Mouse (Mus musculus): ENCODE measurements at regions not wholly inside any gene's neighbourhood (a gene's known extent, or its start where the extent isn't known, plus 50 kb on each side); places are given as distances from the start of the nearest gene placed in this dataset.

GRCm38 (mm10) chr1:137374641-137375040 lies 414.4 kb upstream of the Nr5a2 start:
- no peak for DNase-seq

GRCm38 (mm10) chr1:137373509-137374420 lies 413.5 kb upstream of the Nr5a2 start:
- no peak for DNase-seq

GRCm38 (mm10) chr1:137372236-137372635 lies 412.0 kb upstream of the Nr5a2 start:
- DNase-seq = no peak

GRCm38 (mm10) chr1:137364396-137364795 lies 404.1 kb upstream of the Nr5a2 start:
- DNase-seq = no peak

GRCm38 (mm10) chr1:137363969-137364368 lies 403.7 kb upstream of the Nr5a2 start:
- no peak for DNase-seq

- DNase-seq = no peak
Observed at GRCm38 (mm10) chr1:137363561-137363960, 403.3 kb upstream of the Nr5a2 start.

GRCm38 (mm10) chr1:137360688-137361570 lies 400.7 kb upstream of the Nr5a2 start:
- no peak for DNase-seq

GRCm38 (mm10) chr1:137355941-137356512 lies 395.8 kb upstream of the Nr5a2 start:
- DNase-seq = no peak

GRCm38 (mm10) chr1:137352390-137353027 lies 392.3 kb upstream of the Nr5a2 start:
- DNase-seq = no peak

- DNase-seq = no peak
Observed at GRCm38 (mm10) chr1:137334137-137334536, 373.9 kb upstream of the Nr5a2 start.

GRCm38 (mm10) chr1:137332108-137332769 lies 372.0 kb upstream of the Nr5a2 start:
- peak; percentile 32 for DNase-seq

- peak; percentile 16 for DNase-seq
Observed at GRCm38 (mm10) chr1:137331746-137332107, 371.5 kb upstream of the Nr5a2 start.

- no peak for DNase-seq
Observed at GRCm38 (mm10) chr1:137330634-137331033, 370.4 kb upstream of the Nr5a2 start.

GRCm38 (mm10) chr1:137323884-137324594 lies 363.8 kb upstream of the Nr5a2 start:
- DNase-seq = no peak

GRCm38 (mm10) chr1:137323035-137323680 lies 362.9 kb upstream of the Nr5a2 start:
- no peak for DNase-seq

- DNase-seq = no peak
Observed at GRCm38 (mm10) chr1:137302757-137303422, 342.6 kb upstream of the Nr5a2 start.

- no peak for DNase-seq
Observed at GRCm38 (mm10) chr1:137297780-137298569, 337.7 kb upstream of the Nr5a2 start.

GRCm38 (mm10) chr1:137289456-137289855 lies 329.2 kb upstream of the Nr5a2 start:
- DNase-seq = no peak

- DNase-seq = no peak
Observed at GRCm38 (mm10) chr1:137283291-137283690, 323.0 kb upstream of the Nr5a2 start.

GRCm38 (mm10) chr1:137282457-137282856 lies 322.2 kb upstream of the Nr5a2 start:
- no peak for DNase-seq
